Mouse (Mus musculus) splenic B cell, adult 2 months (primary cell): ENCODE measurements around the gene Pigm.

Source experiments
- DNase-seq: peaks from one replicate; pipeline ENCODE4 v3.0.0-alpha.2; 2011; ENCODE audit warnings: low read depth, low spot score
- H3K27me3 ChIP-seq: 2 replicates; pipeline ENCODE4 v1.6.1; 2012; ENCODE audit warnings: mild to moderate bottlenecking, low read length, moderate library complexity, mixed read lengths; ENCODE audit not compliant: control insufficient read depth, poor library complexity, insufficient read depth, severe bottlenecking
- H3K36me3 ChIP-seq: 2 replicates; pipeline ENCODE4 v1.6.1; 2012; ENCODE audit warnings: mild to moderate bottlenecking, low read length, moderate library complexity, mixed read lengths; ENCODE audit not compliant: control insufficient read depth, poor library complexity, insufficient read depth, severe bottlenecking

Pigm gene

DNA sequence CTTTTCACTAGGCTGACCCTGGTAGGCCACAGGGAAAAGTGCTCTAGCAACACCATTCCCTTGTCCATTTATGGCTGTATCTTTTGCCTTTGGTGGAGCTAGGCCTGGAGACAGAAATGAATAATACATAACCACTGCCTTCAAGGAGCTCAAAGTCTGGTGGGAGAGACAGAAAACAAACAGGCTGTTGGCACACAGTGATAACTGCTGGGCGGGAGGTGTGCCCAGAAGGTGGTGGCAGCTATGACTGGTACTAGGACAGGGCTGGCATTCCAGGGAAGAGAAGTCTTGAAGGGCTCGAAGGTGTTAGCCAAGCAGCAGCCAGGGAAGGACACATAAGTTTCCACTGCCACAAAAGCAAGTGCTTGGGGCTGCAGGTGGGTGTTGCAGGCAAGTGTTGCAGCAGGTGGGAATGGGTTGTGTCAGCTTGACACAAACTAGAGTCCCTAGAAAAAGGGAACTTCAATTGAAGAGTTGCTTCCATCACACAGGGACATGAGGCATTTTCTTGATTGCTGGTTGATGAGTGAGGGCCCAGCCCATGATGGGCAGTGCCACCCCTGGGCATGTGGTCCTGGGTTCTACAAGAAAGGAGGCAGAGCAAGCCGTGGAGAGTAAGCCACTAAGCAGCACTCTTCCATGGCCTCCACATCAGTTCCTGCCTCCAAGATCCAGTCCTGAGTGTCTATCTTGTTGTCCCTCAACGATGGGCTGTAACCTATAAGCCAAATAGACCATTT is 37.3 kb downstream of the Pigm start:
- Histone ChIP-seq H3K36me3 (no peaks in the 10 kb centered on the region), H3K27me3 (no peaks in the 10 kb centered on the region)
- no peak for DNase-seq

DNA sequence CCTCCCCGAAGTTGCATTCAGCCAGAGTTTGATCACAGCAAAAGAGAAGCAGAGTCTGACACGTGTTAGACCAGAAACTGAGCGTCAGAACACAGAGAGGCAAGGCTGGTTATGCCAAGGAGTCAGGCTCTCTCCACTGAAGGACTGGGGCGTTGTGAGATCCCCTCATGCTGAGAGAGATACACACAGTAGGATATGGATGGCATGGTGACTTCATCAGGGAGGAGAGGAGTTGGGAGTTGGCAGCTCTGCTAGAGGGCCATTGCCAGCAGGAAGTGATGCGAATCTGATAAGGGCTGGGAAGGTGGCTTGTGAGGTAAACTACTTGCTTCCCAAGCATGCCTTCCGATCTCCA is 37.9 kb downstream of the Pigm start:
- no peaks in the 10 kb centered on the region for H3K27me3 ChIP-seq
- no peaks in the 10 kb centered on the region for H3K36me3 ChIP-seq
- DNase-seq, result no peak

DNA sequence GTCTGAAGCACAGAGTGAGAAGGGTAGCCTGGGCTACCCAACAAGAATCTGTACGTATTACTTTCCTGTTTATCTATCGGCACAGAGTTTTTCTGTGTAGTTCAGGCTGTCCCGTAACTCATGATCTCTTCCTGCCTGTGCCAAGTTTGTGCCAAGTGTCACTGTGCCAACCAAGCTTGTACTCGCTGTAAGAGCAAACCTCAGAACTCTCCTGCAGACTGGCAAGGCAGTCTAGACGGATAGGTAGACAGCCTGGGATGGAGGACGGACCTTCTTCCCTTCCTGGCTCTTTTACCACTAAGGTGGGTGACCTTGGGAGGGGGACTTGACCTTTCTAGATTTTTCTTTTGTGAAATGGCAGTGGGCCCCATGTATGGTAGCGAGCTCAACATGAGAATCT is 38.7 kb downstream of the Pigm start:
- DNase-seq, result no peak
- Histone ChIP-seq H3K27me3 (no peaks in the 10 kb centered on the region), H3K36me3 (no peaks in the 10 kb centered on the region)

DNA sequence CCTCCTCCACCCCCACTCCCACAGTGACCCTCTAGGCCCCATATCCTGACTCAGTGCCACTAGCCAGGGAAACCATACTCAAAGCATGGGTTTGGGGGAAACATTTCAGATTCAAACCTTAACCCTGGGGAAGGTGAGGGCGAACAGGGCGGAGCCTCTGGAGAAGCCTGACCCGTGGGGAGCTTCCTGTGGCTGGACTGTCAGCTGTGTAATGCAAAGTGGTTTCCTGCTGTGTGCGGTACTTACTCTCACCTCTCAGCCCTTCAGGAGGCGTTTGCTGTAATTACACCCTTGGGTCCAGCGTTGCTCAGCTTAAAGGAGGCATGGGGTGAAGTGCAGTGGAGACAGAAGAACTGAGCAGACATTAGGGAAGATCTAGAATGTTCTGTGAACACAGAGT is 41.8 kb downstream of the Pigm start:
- Histone ChIP-seq H3K27me3 (no peaks in the 10 kb centered on the region), H3K36me3 (no peaks in the 10 kb centered on the region)
- peak; percentile 62 for DNase-seq

DNA sequence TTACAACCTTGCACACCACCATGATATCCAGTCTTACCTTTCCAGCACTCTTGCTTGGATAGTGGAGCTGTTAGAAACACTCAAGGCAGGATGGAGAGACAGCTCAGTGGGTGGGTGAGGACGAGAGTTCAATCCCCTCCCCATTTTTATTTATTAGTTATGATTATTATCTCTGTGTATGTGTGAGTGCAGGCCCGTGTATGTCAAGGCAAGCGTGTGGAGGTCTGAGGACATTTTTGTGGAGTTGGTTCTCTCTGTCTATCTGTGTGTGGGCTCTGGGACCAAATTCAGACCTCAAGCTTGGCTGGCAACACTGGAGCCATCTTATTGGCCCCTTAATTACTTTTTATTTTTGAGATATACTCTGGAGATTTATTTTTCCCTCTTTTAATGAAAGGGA is 42.3 kb downstream of the Pigm start:
- DNase-seq, result no peak
- H3K36me3 ChIP-seq, result no peaks in the 10 kb centered on the region
- no peaks in the 10 kb centered on the region for H3K27me3 ChIP-seq

DNA sequence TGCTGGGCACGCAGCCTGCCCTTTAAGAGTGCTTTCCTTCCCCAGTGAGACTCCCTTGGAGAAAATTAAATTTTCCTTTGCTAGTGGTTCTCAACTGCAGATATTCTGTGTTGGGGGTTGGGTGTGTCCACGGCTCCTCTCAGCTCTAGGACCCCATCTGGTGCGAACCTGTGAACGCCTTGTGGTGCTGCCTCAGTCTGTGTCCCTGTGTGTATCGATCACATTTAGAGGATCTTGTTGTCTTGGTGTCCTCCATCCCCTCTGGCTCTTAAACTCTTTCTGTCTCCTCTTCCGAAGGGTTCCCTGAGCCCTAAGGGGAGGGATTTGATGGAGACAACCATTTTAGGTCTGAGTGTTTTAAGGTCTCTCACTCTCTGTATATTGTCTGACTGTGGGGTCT is 43.8 kb downstream of the Pigm start:
- no peaks in the 10 kb centered on the region for H3K36me3 ChIP-seq
- no peak for DNase-seq
- no peaks in the 10 kb centered on the region for H3K27me3 ChIP-seq

DNA sequence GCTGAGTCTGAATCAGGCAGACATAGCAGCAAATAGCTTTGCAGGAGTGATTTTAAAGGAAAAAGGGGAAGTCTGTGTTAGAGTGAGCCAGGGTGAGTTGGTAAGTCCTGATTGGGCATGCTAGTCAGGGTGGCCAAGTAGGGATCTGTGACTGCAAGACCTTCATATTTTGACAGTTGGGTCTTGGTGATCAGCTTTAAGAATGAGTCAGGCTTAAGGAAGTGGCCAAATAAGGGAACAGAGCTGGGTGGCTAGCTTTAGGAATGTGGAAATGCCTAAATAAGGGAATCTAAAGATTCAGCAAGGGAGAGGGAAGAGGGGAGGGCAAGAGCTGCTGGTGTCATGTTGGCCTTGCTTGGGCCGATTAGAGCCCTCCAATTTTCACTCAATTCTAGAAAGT is 47.0 kb downstream of the Pigm start:
- Histone ChIP-seq H3K27me3 (no peaks in the 10 kb centered on the region), H3K36me3 (no peaks in the 10 kb centered on the region)
- peak; percentile 33 for DNase-seq

DNA sequence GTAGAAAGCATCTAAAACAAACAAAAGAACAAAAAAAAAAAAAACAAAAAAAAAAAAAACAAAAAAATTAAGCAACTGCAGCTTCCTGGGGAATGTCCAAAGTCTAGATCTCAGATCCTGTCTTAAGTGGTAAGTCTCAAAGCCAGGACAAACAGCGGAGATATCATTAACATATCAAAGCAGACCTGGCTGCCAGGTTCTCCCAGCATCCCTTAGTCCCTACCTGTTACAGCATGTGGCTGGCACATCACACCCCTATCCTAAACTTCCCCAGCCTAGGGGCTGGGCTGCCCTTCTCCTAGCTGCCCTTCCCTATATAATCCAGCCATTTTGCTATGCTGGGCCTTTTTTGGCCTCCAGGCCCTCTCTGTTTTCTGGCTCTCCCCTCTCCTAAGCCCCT is 50.1 kb downstream of the Pigm start:
- H3K36me3 ChIP-seq, result no peaks in the 10 kb centered on the region
- DNase-seq, result no peak
- no peaks in the 10 kb centered on the region for H3K27me3 ChIP-seq

DNA sequence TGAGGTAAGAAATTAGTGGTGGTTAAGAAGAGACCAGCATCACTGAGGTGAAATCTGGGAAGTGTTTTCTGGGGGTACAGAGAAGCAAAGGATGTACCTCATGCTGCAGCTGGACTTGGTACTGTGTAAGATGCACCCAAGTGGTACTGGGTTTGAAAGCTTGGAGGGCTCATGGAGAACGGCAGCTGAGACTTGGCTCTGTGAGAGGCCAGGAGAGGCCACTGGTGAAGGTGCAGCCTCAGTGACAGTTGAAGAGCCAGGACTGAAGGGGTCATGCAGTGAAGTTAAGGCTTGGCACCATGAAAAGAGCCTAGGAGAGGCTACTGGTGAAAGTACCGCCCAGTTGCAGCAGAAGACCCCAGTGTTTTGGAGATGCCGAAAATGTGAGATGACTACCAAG is 51.5 kb downstream of the Pigm start:
- Histone ChIP-seq H3K27me3 (no peaks in the 10 kb centered on the region), H3K36me3 (no peaks in the 10 kb centered on the region)
- DNase-seq, result no peak

DNA sequence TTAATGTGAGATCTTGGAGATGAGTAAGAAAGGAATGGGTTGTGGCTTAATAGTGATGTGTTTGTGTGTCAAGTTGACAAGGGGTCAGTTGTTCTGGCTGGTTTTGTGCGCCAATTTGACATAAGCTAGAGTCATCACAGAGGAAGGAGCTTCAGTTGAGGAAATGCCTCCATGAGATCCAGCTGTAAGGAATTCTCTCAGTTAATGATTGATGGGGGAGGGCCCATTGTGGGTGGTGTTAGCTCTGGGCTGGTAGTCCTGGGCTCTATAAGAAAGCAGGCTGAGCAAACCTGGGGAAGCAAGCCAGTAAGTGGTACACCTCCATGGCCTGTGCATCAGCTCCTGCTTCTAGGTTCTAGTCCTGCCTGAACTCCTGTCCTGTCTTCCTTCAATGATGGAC is 52.3 kb downstream of the Pigm start:
- no peak for DNase-seq
- H3K36me3 ChIP-seq, result no peaks in the 10 kb centered on the region
- H3K27me3 ChIP-seq, result no peaks in the 10 kb centered on the region

DNA sequence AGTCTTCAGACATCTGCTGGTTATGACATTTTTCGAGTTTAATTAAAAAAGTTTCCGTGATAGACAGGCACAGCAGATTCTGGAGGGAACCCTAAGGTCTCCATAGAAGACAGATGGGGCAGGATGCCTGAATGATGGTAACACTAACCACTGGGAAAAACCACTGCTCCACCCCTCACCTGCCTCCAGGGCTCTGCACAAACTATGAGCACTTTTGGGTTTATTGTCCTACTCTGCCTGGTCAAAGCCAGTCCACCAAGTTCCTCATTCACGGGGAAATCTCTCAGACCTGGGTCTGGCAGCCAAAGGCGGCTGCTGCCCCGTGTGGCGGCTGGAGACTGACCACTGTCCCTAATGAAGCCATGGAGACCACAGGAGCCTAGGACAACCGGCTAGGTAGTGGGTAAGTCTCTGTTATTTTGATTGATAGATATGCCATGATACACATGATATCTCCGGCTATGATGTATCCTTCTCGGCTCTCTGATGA is 54.4 kb downstream of the Pigm start:
- H3K27me3 ChIP-seq, result no peaks in the 10 kb centered on the region
- DNase-seq, result no peak
- no peaks in the 10 kb centered on the region for H3K36me3 ChIP-seq

DNA sequence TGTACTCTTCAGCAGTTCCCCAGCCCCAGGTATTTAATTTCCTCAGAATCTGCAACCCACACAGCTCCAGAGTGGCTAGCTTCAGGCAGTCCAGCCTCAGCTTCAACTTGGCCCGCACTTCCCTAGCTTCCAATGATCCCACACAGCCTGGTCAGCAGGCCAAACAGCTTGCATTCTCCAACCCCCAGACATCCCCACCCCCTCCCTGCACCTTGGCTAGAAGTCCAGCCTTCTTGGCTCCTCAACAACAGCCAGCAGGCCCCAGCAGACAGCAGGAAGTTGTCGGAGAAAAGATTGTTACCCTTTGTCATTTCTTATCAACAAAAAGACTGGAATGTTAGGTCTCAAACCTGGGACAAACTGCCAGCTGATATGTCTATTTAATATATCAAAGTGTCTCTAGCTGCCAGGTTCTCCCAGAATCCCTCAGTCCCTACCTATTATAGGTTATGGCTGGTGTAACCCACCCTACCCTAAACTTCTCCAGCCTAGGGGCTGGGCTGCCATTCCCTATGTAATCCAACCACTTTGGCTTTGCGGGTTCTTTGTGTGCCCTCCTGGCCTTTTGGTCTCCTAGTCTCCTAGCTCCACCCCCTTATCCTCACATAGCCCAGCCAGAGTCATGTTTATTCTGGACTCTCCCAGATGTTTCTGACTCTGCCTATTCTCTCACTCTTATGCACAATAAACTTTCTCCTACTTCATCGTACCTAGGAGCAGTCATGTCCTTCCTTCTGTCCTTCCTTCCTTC is 55.7 kb downstream of the Pigm start:
- DNase-seq, result no peak
- H3K36me3 ChIP-seq, result no peaks in the 10 kb centered on the region
- no peaks in the 10 kb centered on the region for H3K27me3 ChIP-seq

DNA sequence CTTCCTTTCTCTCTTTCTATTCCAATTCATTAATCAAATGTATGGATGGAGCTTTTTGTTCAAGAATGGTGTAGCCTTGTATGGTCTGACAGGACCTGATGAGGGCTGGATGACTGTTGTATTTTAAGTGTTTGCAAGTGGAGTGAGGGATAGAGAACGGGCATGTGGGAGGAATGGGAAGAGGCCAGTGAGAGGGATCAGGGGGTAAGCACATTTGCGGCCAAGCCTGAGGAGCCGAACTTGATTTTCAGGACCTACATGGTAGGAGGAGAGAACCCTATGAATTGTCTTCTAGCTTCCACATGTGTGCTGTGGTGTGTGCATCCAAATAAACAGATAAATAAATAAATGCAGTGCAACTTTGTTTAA is 56.2 kb downstream of the Pigm start:
- Histone ChIP-seq H3K27me3 (no peaks in the 10 kb centered on the region), H3K36me3 (no peaks in the 10 kb centered on the region)
- DNase-seq, result no peak

DNA sequence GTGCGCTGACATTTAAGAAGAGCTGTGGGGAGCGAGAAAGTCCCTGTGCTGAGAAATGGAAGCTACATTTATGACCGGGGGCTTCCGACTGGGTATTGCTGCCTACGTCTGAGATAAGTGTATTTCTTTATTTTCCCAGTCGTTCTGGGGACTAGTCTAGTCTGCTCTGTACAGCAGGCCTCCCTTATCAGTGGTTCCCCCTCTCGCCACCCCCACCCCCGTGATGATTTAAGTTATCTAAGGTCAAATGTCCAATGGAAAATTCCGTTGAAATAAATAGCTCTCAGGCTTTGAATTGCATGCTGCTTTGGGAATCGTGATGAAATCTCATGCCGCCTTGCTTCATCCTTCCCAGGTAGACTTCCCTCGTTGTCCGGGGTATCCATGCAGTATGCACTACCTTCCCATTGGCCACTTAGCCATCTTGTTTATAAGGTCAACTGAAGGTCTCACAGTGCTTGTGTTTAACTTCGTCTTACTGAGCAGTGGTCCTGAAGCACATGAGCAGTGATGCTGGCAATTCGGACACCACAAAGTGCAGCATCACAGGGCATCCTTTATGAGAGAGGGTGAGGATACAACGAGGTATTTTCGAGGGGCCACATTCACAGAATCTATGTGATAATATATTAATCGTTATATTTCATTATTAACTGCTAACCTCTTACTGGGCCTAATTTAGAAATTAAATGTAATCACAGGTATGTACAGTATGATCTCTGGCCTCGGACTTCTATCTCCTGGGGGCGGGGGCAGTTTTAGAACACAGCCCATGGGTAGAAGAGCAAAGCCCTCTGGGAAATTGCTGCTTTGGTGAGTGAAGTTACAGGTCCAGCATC is 56.9 kb downstream of the Pigm start:
- Histone ChIP-seq H3K36me3 (no peaks in the 10 kb centered on the region), H3K27me3 (no peaks in the 10 kb centered on the region)
- no peak for DNase-seq
